Mouse (Mus musculus): Measurements from ENCODE around the gene Mesp2. TPM values are rescaled to one million over a fixed set of nuclear protein-coding genes. Genes with fewer than 3 reads are reported as not detected.

Mesp2 gene
- polyA plus RNA-seq (2011; ENCODE audit: insufficient read depth, insufficient read length, low replicate concordance, missing spikeins), result not detected in 2 replicates

GRCm38 (mm10) chr7:79810611-79811506, at the start of gene Mesp2:
Gene Mesp2 (plus strand): TSS chr7:79810727.
- H3K4me3 ChIP-seq (replicated peaks; ENCODE audit: control insufficient read depth, low read depth, low read length), result no peak within 1 kb of the TSS
- H3K4me1 ChIP-seq (ENCODE audit: control insufficient read depth, insufficient read depth, low read length), result no peaks in the 10 kb centered on the region
- WGBS, result 14% methylated on average over 71 of the region's 71 CpGs
- no peak within 1 kb of the TSS for H3K27ac ChIP-seq (ENCODE audit: control insufficient read depth, insufficient read depth, low read depth, low read length, poor library complexity)
- no peak; the same call in 1 of the 2 replicates for TF ChIP-seq POLR2A (IDR thresholded peaks at IDR 0.05; ENCODE audit: borderline replicate concordance, control insufficient read depth, low read depth, low read length)
- TF ChIP-seq CTCF (IDR thresholded peaks at IDR 0.05; ENCODE audit: control insufficient read depth, insufficient read depth, low read length), result no peak

GRCm38 (mm10) chr7:79761124-79761876, 49.2 kb upstream of the Mesp2 start:
- H3K4me1 ChIP-seq (ENCODE audit: control insufficient read depth, insufficient read depth, low read length), result no peaks in the 10 kb centered on the region
- H3K4me3 ChIP-seq (replicated peaks; ENCODE audit: control insufficient read depth, low read depth, low read length), result no peak overlapping the region
- H3K27ac ChIP-seq (ENCODE audit: control insufficient read depth, insufficient read depth, low read depth, low read length, poor library complexity), result no peak overlapping the region
- no peak for TF ChIP-seq CTCF (IDR thresholded peaks at IDR 0.05; ENCODE audit: control insufficient read depth, insufficient read depth, low read length)
- TF ChIP-seq POLR2A (IDR thresholded peaks at IDR 0.05; ENCODE audit: borderline replicate concordance, control insufficient read depth, low read depth, low read length), result no peak
- WGBS, result 45% methylated on average over 5 of the region's 5 CpGs

- 64% methylated on average over 8 of the region's 8 CpGs for WGBS
These were observed 48.4 kb upstream of the Mesp2 start for GRCm38 (mm10) chr7:79762106-79762505.

GRCm38 (mm10) chr7:79765991-79766390, 44.5 kb upstream of the Mesp2 start:
- TF ChIP-seq CTCF (IDR thresholded peaks at IDR 0.05; ENCODE audit: control insufficient read depth, insufficient read depth, low read length) (no peak), POLR2A (IDR thresholded peaks at IDR 0.05; ENCODE audit: borderline replicate concordance, control insufficient read depth, low read depth, low read length) (no peak)
- Histone ChIP-seq H3K27ac (ENCODE audit: control insufficient read depth, insufficient read depth, low read depth, low read length, poor library complexity) (no peak overlapping the region), H3K4me3 (replicated peaks; ENCODE audit: control insufficient read depth, low read depth, low read length) (no peak overlapping the region), H3K4me1 (ENCODE audit: control insufficient read depth, insufficient read depth, low read length) (no peaks in the 10 kb centered on the region)
- 51% methylated on average over 1 of the region's 1 CpGs for WGBS

More at GRCm38 (mm10) chr7:79762106-79762505, 48.4 kb upstream of the Mesp2 start:
- H3K27ac ChIP-seq (ENCODE audit: control insufficient read depth, insufficient read depth, low read depth, low read length, poor library complexity), result no peak overlapping the region
- H3K4me3 ChIP-seq (replicated peaks; ENCODE audit: control insufficient read depth, low read depth, low read length), result no peak overlapping the region
- no peak for TF ChIP-seq CTCF (IDR thresholded peaks at IDR 0.05; ENCODE audit: control insufficient read depth, insufficient read depth, low read length)
- TF ChIP-seq POLR2A (IDR thresholded peaks at IDR 0.05; ENCODE audit: borderline replicate concordance, control insufficient read depth, low read depth, low read length), result no peak
- H3K4me1 ChIP-seq (ENCODE audit: control insufficient read depth, insufficient read depth, low read length), result no peaks in the 10 kb centered on the region

- no peak overlapping the region for H3K27ac ChIP-seq (ENCODE audit: control insufficient read depth, insufficient read depth, low read depth, low read length, poor library complexity)
- H3K4me1 ChIP-seq (ENCODE audit: control insufficient read depth, insufficient read depth, low read length), result no peaks in the 10 kb centered on the region
- TF ChIP-seq POLR2A (IDR thresholded peaks at IDR 0.05; ENCODE audit: borderline replicate concordance, control insufficient read depth, low read depth, low read length) (no peak), CTCF (IDR thresholded peaks at IDR 0.05; ENCODE audit: control insufficient read depth, insufficient read depth, low read length) (no peak)
- H3K4me3 ChIP-seq (replicated peaks; ENCODE audit: control insufficient read depth, low read depth, low read length), result no peak overlapping the region
- WGBS, result 66% methylated on average over 3 of the region's 3 CpGs
These were observed 40.9 kb upstream of the Mesp2 start for GRCm38 (mm10) chr7:79769664-79770063.

GRCm38 (mm10) chr7:79771561-79772512, 38.7 kb upstream of the Mesp2 start:
- H3K4me1 ChIP-seq (ENCODE audit: control insufficient read depth, insufficient read depth, low read length), result no peaks in the 10 kb centered on the region
- no peak overlapping the region for H3K4me3 ChIP-seq (replicated peaks; ENCODE audit: control insufficient read depth, low read depth, low read length)
- 78% methylated on average over 15 of the region's 15 CpGs for WGBS
- TF ChIP-seq CTCF (IDR thresholded peaks at IDR 0.05; ENCODE audit: control insufficient read depth, insufficient read depth, low read length), result no peak
- no peak for TF ChIP-seq POLR2A (IDR thresholded peaks at IDR 0.05; ENCODE audit: borderline replicate concordance, control insufficient read depth, low read depth, low read length)
- H3K27ac ChIP-seq (ENCODE audit: control insufficient read depth, insufficient read depth, low read depth, low read length, poor library complexity), result no peak overlapping the region

All from bone marrow, adult 2 months (tissue).